Mouse (Mus musculus) olfactory bulb, adult 2 months (tissue): ENCODE measurements around the gene Upk1a. TPM values are rescaled to one million over a fixed set of nuclear protein-coding genes. Genes with fewer than 3 reads are reported as not detected.
A peak's percentile ranks its signal among the peaks of the same experiment; 100 is the strongest.

ENCODE experiments used
- H3K27ac ChIP-seq: fragments of 200-500 bp; 2 replicates; pipeline ENCODE4 v1.5.1; 2012; ENCODE audit warnings: low read depth, low read length; ENCODE audit not compliant: insufficient read depth
- H3K4me1 ChIP-seq: fragments of 200-500 bp; 2 replicates; pipeline ENCODE4 v1.6.1; 2012; ENCODE audit warnings: low read length; ENCODE audit not compliant: control insufficient read depth, insufficient read depth
- H3K4me3 ChIP-seq: fragments of 200-500 bp; 2 replicates; pipeline ENCODE4 v1.5.1; 2012; ENCODE audit warnings: mild to moderate bottlenecking, low read depth, low read length, moderate library complexity; ENCODE audit not compliant: insufficient read depth
- CTCF ChIP-seq: fragments of 200-500 bp; IDR thresholded peaks from 2 replicates; pipeline ENCODE4 v1.5.1; 2012; ENCODE audit warnings: low read depth, mild to moderate bottlenecking, low read length, moderate library complexity; ENCODE audit not compliant: insufficient read depth
- POLR2A ChIP-seq: fragments of 200-500 bp; IDR thresholded peaks from 2 replicates; pipeline ENCODE4 v1.6.1; 2012; ENCODE audit warnings: mild to moderate bottlenecking, low read depth, low read length, moderate library complexity; ENCODE audit not compliant: insufficient read depth
- WGBS: fragments of 180-500 bp; shearing (Covaris S2); methylation state at CpG from one replicate; pipeline ENCODE4 v1.1.7; 2018; 5-methylcytosine and 5-hydroxymethylcytosine counted together
- polyA plus RNA-seq: library from polyadenylated mRNA; stranded (reverse); fragments of >200 nt; gene quantifications from 2 replicates; pipeline ENCODE4 v1.2.4, GENCODE M21; 2012; ENCODE audit warnings: low replicate concordance; ENCODE audit not compliant: missing spikeins, insufficient read depth, insufficient read length

The Upk1a gene
- polyA plus RNA-seq, 1 experiment: not detected

DNA sequence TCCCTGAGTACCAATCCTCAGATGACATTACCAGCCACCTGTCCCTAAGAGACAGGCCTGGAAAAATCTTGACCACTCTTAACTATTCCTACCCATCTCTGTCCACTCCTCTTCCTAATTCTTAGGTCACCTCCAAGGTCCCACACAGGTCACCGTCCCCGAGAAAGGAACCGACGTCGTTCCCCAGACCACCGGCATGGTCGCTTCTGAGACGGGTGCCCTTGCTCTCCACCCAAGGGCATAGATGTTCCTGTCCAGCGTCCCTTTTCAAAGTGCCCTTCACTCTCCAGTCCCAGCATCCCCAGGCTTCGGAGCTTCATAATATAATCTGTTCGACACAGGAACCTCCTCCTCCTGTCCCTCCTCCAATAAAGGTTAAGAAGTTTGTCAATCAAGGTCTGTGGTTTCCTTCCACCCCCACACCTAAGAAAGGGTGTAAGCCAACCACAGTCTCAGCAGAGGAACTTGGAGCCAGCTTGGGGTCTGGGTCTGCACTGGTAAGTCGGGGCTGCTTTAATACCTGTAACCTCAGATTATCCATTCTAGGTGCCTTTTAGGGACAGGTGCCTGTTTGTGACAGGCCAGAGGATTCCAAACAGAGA lies 47.6 kb downstream of the Upk1a start, which contains the start of gene Igflr1:
Gene Igflr1, plus strand, starts transcription at position 458 of the 602 bp plus-strand sequence.
- H3K27ac ChIP-seq: no peak within 1 kb of the TSS
- TF ChIP-seq POLR2A (no peak), CTCF (no peak)
- WGBS: 92% methylated on average over 12 of the region's 12 CpGs
- H3K4me3 ChIP-seq: no peak within 1 kb of the TSS
- H3K4me1 ChIP-seq: peaks cover 10% of the 10 kb centered on the region

DNA sequence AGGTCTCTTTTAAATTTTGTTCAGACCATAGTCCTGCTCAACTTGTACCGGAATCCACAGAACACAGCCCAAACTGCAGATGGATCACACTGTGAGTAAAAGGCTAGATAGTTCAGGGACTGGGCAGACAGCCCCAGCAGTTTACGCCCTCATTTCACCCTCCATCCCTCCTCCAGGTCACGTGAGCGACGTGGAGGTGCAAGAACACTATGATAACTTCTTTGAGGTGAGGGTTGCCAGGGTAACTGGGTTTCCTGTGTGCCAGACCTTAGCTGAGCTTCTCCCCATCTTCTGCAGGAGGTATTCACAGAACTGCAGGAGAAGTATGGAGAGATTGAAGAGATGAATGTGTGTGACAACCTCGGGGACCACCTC lies 48.8 kb downstream of the Upk1a start:
- TF ChIP-seq POLR2A: no peak
- 0 out of 2 replicates have a peak overlapping the region, but pooled peaks have one; percentile 4 for H3K27ac ChIP-seq
- H3K4me3 ChIP-seq: peak overlapping the region; percentile 69
- WGBS: 18% methylated on average over 6 of the region's 6 CpGs
- H3K4me1 ChIP-seq: peaks cover 12% of the 10 kb centered on the region

DNA sequence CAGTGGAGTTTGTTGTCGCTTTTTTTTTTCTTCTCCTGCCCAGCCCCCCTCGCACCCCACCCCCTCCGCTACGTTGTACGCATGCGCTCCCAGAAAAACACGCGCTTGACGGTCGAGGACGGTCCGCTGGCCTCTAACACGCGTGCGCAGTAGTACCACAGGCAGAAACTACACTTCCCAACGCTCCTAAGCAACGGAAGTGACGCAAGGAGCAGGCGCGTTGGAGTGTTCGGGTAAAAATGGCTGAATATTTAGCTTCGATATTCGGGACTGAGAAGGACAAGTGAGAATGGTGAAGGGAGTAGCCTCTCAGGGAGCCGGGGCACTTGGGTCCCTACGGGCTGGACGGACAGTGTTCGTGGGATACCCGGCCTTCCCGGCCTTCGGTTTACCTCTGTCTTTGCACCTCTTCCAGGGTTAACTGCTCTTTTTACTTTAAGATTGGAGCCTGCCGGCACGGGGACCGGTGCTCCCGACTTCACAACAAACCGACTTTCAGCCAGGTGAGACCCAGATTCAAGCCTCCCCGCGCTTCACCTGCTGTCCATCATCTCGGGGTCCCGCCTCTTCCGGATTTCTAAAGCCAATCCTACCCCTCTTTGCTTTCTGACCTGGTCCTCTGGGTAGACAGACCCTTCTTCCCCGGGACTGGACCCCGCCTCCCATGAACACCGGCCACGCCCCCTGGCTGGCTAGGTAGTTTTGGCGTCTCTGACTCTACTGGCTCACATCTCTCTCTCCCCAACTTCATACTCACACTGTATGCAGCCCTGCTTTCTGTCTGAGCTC lies 49.3 kb downstream of the Upk1a start, which contains the start of the genes U2af1l4, Gm49396 and Psenen:
Gene U2af1l4, plus strand, starts transcription at position 185 of the 789 bp plus-strand sequence.
Gene Gm49396, plus strand, starts transcription at position 228 of the 789 bp plus-strand sequence.
Gene Psenen, minus strand, starts transcription at position 511 of the 789 bp plus-strand sequence.
- Histone ChIP-seq H3K4me1 (peaks cover 15% of the 10 kb centered on the region), H3K27ac (peak within 1 kb of the TSS; percentile 84), H3K4me3 (peak within 1 kb of the TSS; percentile 69)
- no peak for TF ChIP-seq CTCF
- under 1% methylated on average over 45 of the region's 45 CpGs for WGBS

DNA sequence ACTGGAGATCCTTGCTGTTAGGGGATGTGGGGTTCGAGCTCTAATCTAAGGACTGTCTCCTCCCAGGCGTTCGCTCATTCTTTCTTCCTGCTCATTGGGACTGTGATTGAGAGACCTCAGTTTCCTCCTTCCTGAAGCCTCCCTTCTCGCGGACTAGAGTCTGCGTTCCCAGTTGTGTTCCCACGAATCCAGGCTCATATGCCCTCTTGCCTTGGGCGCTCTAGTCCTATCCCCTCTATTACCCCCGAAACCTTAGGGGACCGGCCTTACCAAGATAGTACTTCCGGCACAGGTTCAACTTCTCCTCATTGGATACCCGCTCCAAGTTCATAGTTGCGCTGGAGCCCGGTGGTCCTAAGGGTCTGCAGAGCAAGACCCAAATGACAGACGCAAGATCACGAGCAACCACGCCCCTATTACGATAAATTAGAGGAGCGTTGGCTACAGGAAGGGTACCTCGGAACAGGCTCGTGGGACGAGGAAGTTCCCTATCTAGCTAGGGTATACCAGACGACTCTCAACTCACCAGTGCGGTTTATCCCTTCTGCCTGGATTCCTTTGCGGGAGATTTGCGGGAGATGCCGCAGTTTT lies 50.0 kb downstream of the Upk1a start:
- H3K4me3 ChIP-seq: peak overlapping the region; percentile 65
- H3K4me1 ChIP-seq: peaks cover 21% of the 10 kb centered on the region
- TF ChIP-seq POLR2A (no peak), CTCF (no peak)
- WGBS: under 1% methylated on average over 27 of the region's 27 CpGs
- H3K27ac ChIP-seq: peak overlapping the region; percentile 84

DNA sequence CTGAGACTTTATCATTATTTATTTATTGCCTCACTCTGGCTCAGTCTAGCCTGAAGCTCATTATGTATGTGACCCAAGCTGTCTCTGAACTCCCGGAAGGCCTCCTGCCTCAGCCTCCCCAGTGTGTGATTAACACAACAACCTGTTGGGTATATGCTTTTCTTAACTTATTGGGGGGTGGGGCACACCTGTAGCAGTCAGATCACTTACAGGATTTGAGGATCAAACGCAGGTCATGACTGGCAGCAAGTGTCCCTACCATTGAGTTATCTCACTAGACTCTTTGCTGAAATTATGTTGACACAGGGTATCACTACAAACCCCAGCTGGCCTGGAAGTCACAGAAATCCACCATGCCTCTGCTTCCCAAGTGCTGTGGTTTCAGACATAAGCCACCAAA lies 52.4 kb downstream of the Upk1a start:
- Histone ChIP-seq H3K4me3 (no peak overlapping the region), H3K27ac (no peak overlapping the region), H3K4me1 (peaks cover 21% of the 10 kb centered on the region)
- TF ChIP-seq POLR2A: no peak
- TF ChIP-seq CTCF: no peak
- WGBS: 65% methylated on average over 2 of the region's 2 CpGs

GRCm38 (mm10) chr7:30559443-30559954 lies 53.1 kb downstream of the Upk1a start, which contains the start of gene Lin37:
Gene Lin37 (minus strand): TSS chr7:30559838.
- 0 out of 2 replicates have a peak, but pooled peaks have one; percentile 48 for TF ChIP-seq POLR2A
- TF ChIP-seq CTCF: no peak
- peaks cover 21% of the 10 kb centered on the region for H3K4me1 ChIP-seq
- under 1% methylated on average over 20 of the region's 20 CpGs for WGBS
- no peak within 1 kb of the TSS; the same call in 1 of the 2 replicates for H3K27ac ChIP-seq
- peak within 1 kb of the TSS; percentile 63 for H3K4me3 ChIP-seq

DNA sequence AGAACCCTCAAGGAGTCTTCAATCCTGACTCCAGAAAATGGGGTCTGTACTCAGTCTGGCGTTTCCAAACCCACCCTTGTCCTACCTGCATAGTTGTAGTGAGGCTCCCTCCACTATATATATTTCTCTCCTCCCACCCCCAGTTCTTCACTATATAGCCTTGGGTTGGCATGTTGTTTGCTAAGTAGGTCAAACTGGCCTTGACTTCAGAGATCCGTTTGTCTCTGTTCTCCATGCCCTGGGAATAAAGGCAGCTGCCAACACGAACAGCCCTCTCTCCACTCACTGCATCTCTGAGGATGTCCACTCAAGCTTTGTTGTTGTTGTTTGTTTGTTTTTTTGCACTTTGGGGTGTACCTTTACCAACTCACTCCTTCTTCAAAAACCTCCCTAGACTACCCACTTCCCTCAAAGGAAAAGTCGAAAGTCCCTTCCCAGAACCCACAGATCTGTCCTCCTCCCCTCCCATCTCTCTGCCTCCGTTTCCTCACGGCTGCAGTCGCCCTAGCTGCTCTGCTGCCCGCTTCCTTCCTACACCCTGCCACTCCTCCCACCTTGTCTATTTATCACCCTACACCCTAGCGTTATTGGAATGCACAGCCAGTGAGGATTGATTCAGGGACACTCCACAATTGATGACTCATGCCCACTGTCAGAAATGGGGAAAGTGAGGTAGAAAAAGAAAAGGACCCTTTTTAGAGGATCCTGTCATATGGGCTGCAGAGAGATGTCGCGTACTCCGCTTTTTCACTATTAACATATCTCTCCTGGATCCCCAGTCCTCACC lies 53.8 kb downstream of the Upk1a start:
- H3K27ac ChIP-seq: no peak overlapping the region; the same call in 1 of the 2 replicates
- peak overlapping the region; percentile 63 for H3K4me3 ChIP-seq
- H3K4me1 ChIP-seq: peaks cover 14% of the 10 kb centered on the region
- TF ChIP-seq POLR2A (no peak), CTCF (no peak)
- 8% methylated on average over 12 of the region's 12 CpGs for WGBS

- no peak for TF ChIP-seq CTCF
- no peak for TF ChIP-seq POLR2A
- H3K4me1 ChIP-seq: peaks cover 22% of the 10 kb centered on the region
- H3K27ac ChIP-seq: no peak overlapping the region
- H3K4me3 ChIP-seq: no peak overlapping the region
- WGBS: 87% methylated on average over 13 of the region's 13 CpGs
Measured at GRCm38 (mm10) chr7:30557901-30558514, 54.6 kb downstream of the Upk1a start.
